Mouse (Mus musculus): ENCODE results near the gene Pstpip1. TPM values are rescaled to one million over a fixed set of nuclear protein-coding genes. Genes with fewer than 3 reads are reported as not detected.

Gene Pstpip1
- total and polyA plus RNA-seq, 3 experiments, result 8.1 to 32.0 (median 15.6) TPM

DNA sequence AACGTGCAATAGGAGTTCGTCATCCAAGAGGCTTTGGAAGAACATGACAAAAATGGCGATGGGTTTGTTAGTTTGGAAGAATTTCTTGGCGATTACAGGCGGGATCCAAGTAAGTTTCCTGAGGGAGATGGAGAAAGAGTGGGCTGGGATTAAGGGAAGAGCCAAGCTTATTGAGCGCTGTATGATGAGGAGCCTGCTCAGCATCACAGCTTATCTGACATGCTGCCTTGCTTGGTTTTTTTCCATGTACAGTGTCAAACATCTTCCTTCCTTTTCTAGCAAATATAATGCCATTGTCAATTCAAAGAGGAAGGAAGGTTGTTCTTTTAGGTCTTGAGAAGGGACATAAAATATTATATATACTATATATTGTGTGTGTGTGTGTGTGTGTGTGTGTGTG lies 33.6 kb upstream of the Pstpip1 start:
- Histone ChIP-seq H3K27ac (ENCODE audit: insufficient read depth, low read depth) (no peak overlapping the region), H3K4me1 (ENCODE audit: control insufficient read depth in 1 of 2, insufficient read depth in 2 of 2) (no peaks in the 10 kb centered on the region), H3K9me3 (replicated peaks; ENCODE audit: low read length) (no peaks in the 10 kb centered on the region), H3K9ac (ENCODE audit: insufficient read depth, low read depth) (no peak overlapping the region), H3K36me3 (replicated peaks in 1 of 2; ENCODE audit: control insufficient read depth in 1 of 2, insufficient read depth in 1 of 2, low read length in 1 of 2) (peaks cover 40 to 77% of the 10 kb centered on the region in 2 experiments), H3K27me3 (replicated peaks) (no peaks in the 10 kb centered on the region), H3K4me2 (ENCODE audit: insufficient read depth, low read depth, poor library complexity, severe bottlenecking) (no peak overlapping the region), H3K4me3 (replicated peaks in 1 of 3; ENCODE audit: low read depth in 2 of 3, low read length in 2 of 3, poor library complexity in 1 of 3) (no peak overlapping the region), H3K79me2 (replicated peaks; ENCODE audit: control insufficient read depth, extremely low read depth, insufficient read depth, poor library complexity, severe bottlenecking) (no peaks in the 10 kb centered on the region)
- dilution Hi-C loops (cut with MboI; ENCODE audit: extremely low pct_ligation_motif_present, extremely low pct_unique_long_range_greater_than_20kb, low sequenced_read_pairs) (no loop called here), in situ Hi-C loops (cut with MboI; ENCODE audit: low pct_ligation_motif_present, low pct_unique_long_range_greater_than_20kb, low sequenced_read_pairs) (no loop called here)
- no peak for DNase-seq (ENCODE audit: extremely low read depth)
- TF ChIP-seq USF2 (conservative IDR thresholded peaks at IDR 0.05; ENCODE audit: low read depth, low read length), result no peak
- TF ChIP-seq SMC3 (IDR thresholded peaks at IDR 0.05; ENCODE audit: low read depth, low read length), result no peak
- no peak for TF ChIP-seq CTCF (conservative IDR thresholded peaks at IDR 0.05 in 1 of 2, IDR thresholded peaks at IDR 0.05 in 1 of 2; ENCODE audit: low read depth in 2 of 2, low read length in 2 of 2)
- no peak for TF ChIP-seq ZMIZ1 (IDR thresholded peaks at IDR 0.05; ENCODE audit: low read depth, low read length)
- no peak for TF ChIP-seq RAD21 (IDR thresholded peaks at IDR 0.05; ENCODE audit: low read depth, low read length)
- TF ChIP-seq JUND (conservative IDR thresholded peaks at IDR 0.05; ENCODE audit: low read depth, low read length), result no peak
- TF ChIP-seq IRF4 (IDR thresholded peaks at IDR 0.05; ENCODE audit: low read depth, low read length), result no peak
- TF ChIP-seq TCF12 (IDR thresholded peaks at IDR 0.05; ENCODE audit: low read depth, low read length), result no peak
- TF ChIP-seq ZC3H11A (IDR thresholded peaks at IDR 0.05; ENCODE audit: low read depth, low read length), result no peak
- TF ChIP-seq BHLHE40 (IDR thresholded peaks at IDR 0.05; ENCODE audit: low read depth, low read length), result no peak
- no peak for TF ChIP-seq ZKSCAN1 (IDR thresholded peaks at IDR 0.05; ENCODE audit: borderline replicate concordance, low read depth, low read length)
- TF ChIP-seq POLR2AphosphoS2 (IDR thresholded peaks at IDR 0.05; ENCODE audit: low read depth, low read length), result no peak
- no peak for TF ChIP-seq ELF1 (IDR thresholded peaks at IDR 0.05; ENCODE audit: low read depth, low read length)
- TF ChIP-seq MAX (IDR thresholded peaks at IDR 0.05; ENCODE audit: low read length), result no peak
- TF ChIP-seq JUN (IDR thresholded peaks at IDR 0.05; ENCODE audit: insufficient read depth, low read depth, low read length), result no peak
- no peak for TF ChIP-seq GABPA (IDR thresholded peaks at IDR 0.05; ENCODE audit: insufficient replicate concordance, low read depth, low read length)
- TF ChIP-seq ETS1 (conservative IDR thresholded peaks at IDR 0.05; ENCODE audit: low read depth, low read length), result no peak
- TF ChIP-seq POLR2A (IDR thresholded peaks at IDR 0.05; ENCODE audit: low read depth, low read length), result no peak

DNA sequence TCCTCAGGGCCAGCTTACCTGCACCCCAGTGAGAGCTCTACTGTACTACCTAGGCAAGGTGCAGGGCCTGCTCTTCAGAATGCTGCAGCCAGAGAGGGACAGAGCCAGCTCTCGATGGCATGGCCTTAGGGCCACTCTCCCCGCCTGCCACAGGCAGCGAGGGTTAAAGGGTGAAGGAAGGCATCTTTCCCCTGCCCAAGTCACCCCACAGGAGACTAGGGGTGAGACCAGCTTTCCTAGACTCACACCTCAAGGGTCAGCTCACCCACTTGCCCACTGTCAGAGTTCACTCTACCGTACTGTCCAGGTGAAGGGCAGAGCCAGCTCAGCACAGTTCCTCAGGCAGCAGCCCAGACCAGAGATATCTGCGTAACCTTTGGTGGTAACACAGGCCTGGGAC lies 27.4 kb upstream of the Pstpip1 start:
- Histone ChIP-seq H3K27ac (ENCODE audit: insufficient read depth, low read depth) (no peak overlapping the region), H3K9me3 (replicated peaks; ENCODE audit: low read length) (no peaks in the 10 kb centered on the region), H3K4me1 (ENCODE audit: control insufficient read depth in 1 of 2, insufficient read depth in 2 of 2) (0 out of 4 replicates have a peak, but pooled peaks cover 0 to 5% of the 10 kb centered on the region in 2 experiments), H3K79me2 (replicated peaks; ENCODE audit: control insufficient read depth, extremely low read depth, insufficient read depth, poor library complexity, severe bottlenecking) (no peaks in the 10 kb centered on the region), H3K4me3 (replicated peaks in 1 of 3; ENCODE audit: low read depth in 2 of 3, low read length in 2 of 3, poor library complexity in 1 of 3) (no peak overlapping the region), H3K9ac (ENCODE audit: insufficient read depth, low read depth) (no peak overlapping the region), H3K27me3 (replicated peaks) (no peaks in the 10 kb centered on the region), H3K4me2 (ENCODE audit: insufficient read depth, low read depth, poor library complexity, severe bottlenecking) (no peak overlapping the region), H3K36me3 (replicated peaks in 1 of 2; ENCODE audit: control insufficient read depth in 1 of 2, insufficient read depth in 1 of 2, low read length in 1 of 2) (peaks cover 38 to 76% of the 10 kb centered on the region in 2 experiments)
- in situ Hi-C loops (cut with MboI; ENCODE audit: low pct_ligation_motif_present, low pct_unique_long_range_greater_than_20kb, low sequenced_read_pairs) (no loop called here), dilution Hi-C loops (cut with MboI; ENCODE audit: extremely low pct_ligation_motif_present, extremely low pct_unique_long_range_greater_than_20kb, low sequenced_read_pairs) (no loop called here)
- no peak for DNase-seq (ENCODE audit: extremely low read depth)
- TF ChIP-seq SIN3A (IDR thresholded peaks at IDR 0.05; ENCODE audit: low read length), result no peak
- TF ChIP-seq GABPA (IDR thresholded peaks at IDR 0.05; ENCODE audit: insufficient replicate concordance, low read depth, low read length), result no peak
- TF ChIP-seq RAD21 (IDR thresholded peaks at IDR 0.05; ENCODE audit: low read depth, low read length), result no peak
- no peak for TF ChIP-seq CHD2 (IDR thresholded peaks at IDR 0.05; ENCODE audit: low read length)
- no peak for TF ChIP-seq PAX5 (IDR thresholded peaks at IDR 0.05; ENCODE audit: low read length)
